Mouse (Mus musculus): ENCODE data around the gene Csf2ra. TPM values are rescaled to one million over a fixed set of nuclear protein-coding genes. Genes with fewer than 3 reads are reported as not detected.
"Not testable (repeated sequence)": the region's sequence is repeated elsewhere in the genome, so short reads cannot be mapped to it uniquely, and the experiment has no call there.

The Csf2ra gene
- polyA plus RNA-seq, 1 experiment from 2014 or later: 13.0 TPM

- WGBS (ENCODE audit: insufficient replicate concordance): 14% methylated on average over 13 of the region's 13 CpGs
- Histone ChIP-seq H3K4me1 (ENCODE audit: insufficient read depth) (no peaks in the 10 kb centered on the region), H3K27me3 (ENCODE audit: insufficient read depth, low read length) (no peaks in the 10 kb centered on the region), H3K4me3 (ENCODE audit: low read depth, low read length) (no peak overlapping the region), H3K4me2 (ENCODE audit: low read depth, low read length) (no peak overlapping the region), H3K27ac (ENCODE audit: low read depth) (no peak overlapping the region), H3K9ac (replicated peaks) (no peak overlapping the region), H3K9me3 (ENCODE audit: low read length) (no peaks in the 10 kb centered on the region), H3K36me3 (replicated peaks; ENCODE audit: insufficient read depth, low read length) (no peaks in the 10 kb centered on the region)
- ATAC-seq: no peak
- peak; percentile 94 for DNase-seq
- TF ChIP-seq CTCF (IDR thresholded peaks at IDR 0.05; ENCODE audit: low read depth) (no peak), EP300 (IDR thresholded peaks at IDR 0.05; ENCODE audit: low read depth) (no peak)
Measured at GRCm38 (mm10) chr19:61199316-61199715, 28.9 kb downstream of the Csf2ra start.

- not testable (repeated sequence) for DNase-seq; H3K4me3 ChIP-seq (ENCODE audit: low read depth, low read length); ATAC-seq; H3K27me3 ChIP-seq (ENCODE audit: insufficient read depth, low read length); H3K36me3 ChIP-seq (replicated peaks; ENCODE audit: insufficient read depth, low read length); H3K27ac ChIP-seq (ENCODE audit: low read depth); H3K9ac ChIP-seq (replicated peaks); H3K4me2 ChIP-seq (ENCODE audit: low read depth, low read length); H3K9me3 ChIP-seq (ENCODE audit: low read length); H3K4me1 ChIP-seq (ENCODE audit: insufficient read depth)
- 68% methylated on average over 2 of the region's 2 CpGs for WGBS (ENCODE audit: insufficient replicate concordance)
Measured at GRCm38 (mm10) chr19:61183590-61183989, 44.6 kb downstream of the Csf2ra start, which contains the start of gene Gm6020. Gm6020 (plus strand) TSS chr19:61183890.

- no peaks in the 10 kb centered on the region for H3K36me3 ChIP-seq (replicated peaks; ENCODE audit: insufficient read depth, low read length)
- TF ChIP-seq CTCF (IDR thresholded peaks at IDR 0.05; ENCODE audit: low read depth): no peak
- peak within 1 kb of the TSS; percentile 30; the same call in 1 of the 2 replicates for H3K9ac ChIP-seq (replicated peaks)
- H3K4me3 ChIP-seq (ENCODE audit: low read depth, low read length): peak within 1 kb of the TSS; percentile 20; the same call in 1 of the 2 replicates
- no peak within 1 kb of the TSS for H3K27ac ChIP-seq (ENCODE audit: low read depth)
- no peaks in the 10 kb centered on the region for H3K4me1 ChIP-seq (ENCODE audit: insufficient read depth)
- DNase-seq (no peak), ATAC-seq (no peak)
- no peaks in the 10 kb centered on the region for H3K27me3 ChIP-seq (ENCODE audit: insufficient read depth, low read length)
- H3K9me3 ChIP-seq (ENCODE audit: low read length): no peaks in the 10 kb centered on the region
- peak within 1 kb of the TSS; percentile 52 for H3K4me2 ChIP-seq (ENCODE audit: low read depth, low read length)
- 34% methylated on average over 39 of the region's 39 CpGs for WGBS (ENCODE audit: insufficient replicate concordance)
Measured at GRCm38 (mm10) chr19:61175756-61176324, 52.4 kb downstream of the Csf2ra start, which contains the start of gene Gm7102. Gm7102 (minus strand) TSS chr19:61176309.

Other genes starting within 250 kb of the Csf2ra start
- 10.8 and 13.7 TPM in 2 replicates for gene Zfp950, start 87.6 kb downstream of the Csf2ra start, polyA plus RNA-seq (2015; fragmentation: Nextera tagmentation; extraction: Ambion mirVana)
- 0.07 TPM in 1 of 2 replicates, not detected in the other for gene Gm7102, start 52.1 kb downstream of the Csf2ra start, polyA plus RNA-seq (2015; fragmentation: Nextera tagmentation; extraction: Ambion mirVana)
- not detected in 2 replicates for gene Gm6020, start 44.5 kb downstream of the Csf2ra start, polyA plus RNA-seq (2015; fragmentation: Nextera tagmentation; extraction: Ambion mirVana)
- gene Gm21060, start 68.6 kb upstream of the Csf2ra start, polyA plus RNA-seq (2015; fragmentation: Nextera tagmentation; extraction: Ambion mirVana): not detected in 2 replicates